Comparison of ENCODE assay signal across 30 mouse cellular contexts in the genomic region with DNA sequence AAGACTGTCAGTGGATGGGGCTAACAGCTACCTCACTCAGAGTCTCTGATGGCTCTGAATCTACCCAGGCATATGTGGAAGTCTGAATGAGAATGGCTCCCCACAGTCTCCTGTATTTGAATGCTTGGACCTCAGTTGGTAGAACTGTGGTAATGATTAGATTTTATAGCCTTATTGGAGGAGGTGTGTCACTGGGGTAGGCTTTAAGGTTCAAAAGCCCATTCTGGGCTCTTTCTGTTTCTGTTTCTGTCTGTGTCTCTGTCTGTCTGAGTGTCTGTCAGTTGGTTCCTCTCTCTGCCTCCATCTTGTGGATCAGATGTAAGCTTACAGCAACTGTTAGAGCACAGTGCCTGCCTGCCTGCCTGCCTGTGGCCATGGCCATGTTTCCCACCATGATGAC. TPM values are rescaled to one million over a fixed set of nuclear protein-coding genes. Genes with fewer than 3 reads are reported as not detected.
"Had no signal": no experiment of that assay in that cellular context is flagged by ENCODE, and none has a peak within 500 bp of the region (broad histone marks: within the 10 kb centered on the region; RNA-seq: fewer than 3 reads in every experiment).

No protein-coding gene starts in this region.

- DNase-seq: kidney, adult 18-20 months; kidney, adult 9 months; kidney, postnatal 14 days; kidney, postnatal 4 days; layer of hippocampus, adult 9-11 months; liver, postnatal 0 days; lung, embryonic 14.5 days; right cerebral cortex, postnatal 4 days; spleen, adult 18-20 months; thymus, postnatal 36 days had no signal

- H3K27me3 ChIP-seq: limb, embryonic 12.5 days; limb, embryonic 15.5 days; megakaryocyte, embryonic 14.5 days; midbrain, embryonic 13.5 days; stomach, embryonic 15.5 days had no signal

- H3K4me2 ChIP-seq: limb, embryonic 12.5 days; limb, embryonic 15.5 days; liver, embryonic 11.5 days; lung, embryonic 14.5 days; midbrain, embryonic 13.5 days; stomach, embryonic 15.5 days had no signal

- H3K27ac ChIP-seq: layer of hippocampus, adult 2 months; left cerebral cortex, adult 2 months; limb, embryonic 12.5 days; limb, embryonic 15.5 days; liver, embryonic 14.5 days; macrophage; midbrain, embryonic 10.5 days; midbrain, embryonic 13.5 days; stomach, embryonic 15.5 days had no signal

- H3K9ac ChIP-seq: limb, embryonic 12.5 days; limb, embryonic 15.5 days; liver, embryonic 14.5 days; liver, postnatal 0 days; lung, embryonic 14.5 days; midbrain, embryonic 13.5 days; stomach, embryonic 15.5 days had no signal

- ATAC-seq: liver, postnatal 0 days; midbrain, embryonic 13.5 days; midbrain, embryonic 16.5 days had no signal

- H3K4me1 ChIP-seq: limb, embryonic 12.5 days; limb, embryonic 15.5 days; megakaryocyte, embryonic 14.5 days; midbrain, embryonic 10.5 days; midbrain, embryonic 13.5 days; stomach, embryonic 15.5 days had no signal

- H3K36me3 ChIP-seq: limb, embryonic 12.5 days; limb, embryonic 15.5 days; midbrain, embryonic 10.5 days; midbrain, embryonic 13.5 days; stomach, embryonic 15.5 days had no signal

- H3K4me3 ChIP-seq: layer of hippocampus, adult 2 months; left cerebral cortex, adult 2 months; limb, embryonic 12.5 days; limb, embryonic 15.5 days; megakaryocyte, embryonic 14.5 days; midbrain, embryonic 10.5 days; midbrain, embryonic 13.5 days; myocyte; stomach, embryonic 15.5 days had no signal

- H3K9me3 ChIP-seq: limb, embryonic 12.5 days; limb, embryonic 15.5 days; megakaryocyte, embryonic 14.5 days; midbrain, embryonic 10.5 days; midbrain, embryonic 13.5 days; stomach, embryonic 15.5 days had no signal

RNA-seq across cellular contexts. Expression of a gene that starts 1.5 kb away (rescaled TPM):
- total RNA-seq: layer of hippocampus, postnatal 25 days; left cerebral cortex, postnatal 10 days; monocyte, adult 5-6 weeks had no signal
- polyA plus RNA-seq: kidney, embryonic 16.5 days; limb, embryonic 15.5 days; liver, embryonic 11.5 days; liver, embryonic 14.5 days; lung, embryonic 14.5 days; midbrain, embryonic 10.5 days; midbrain, embryonic 13.5 days; midbrain, embryonic 16.5 days; neural tube, embryonic 11.5 days; neural tube, embryonic 14.5 days had no signal

RNA-seq across cellular contexts. Expression of a gene that starts 58.5 kb away (rescaled TPM):
- total RNA-seq: monocyte, adult 5-6 weeks had no signal
- polyA plus RNA-seq: limb, embryonic 12.5 days; liver, embryonic 11.5 days; liver, embryonic 14.5 days; liver, postnatal 0 days; lung, embryonic 14.5 days; lung, postnatal 0 days; macrophage; midbrain, embryonic 10.5 days; midbrain, embryonic 13.5 days; midbrain, embryonic 16.5 days; myocyte; neural tube, embryonic 11.5 days; neural tube, embryonic 14.5 days had no signal
